Mouse (Mus musculus): Measurements from ENCODE around the gene Olfr801. TPM values are rescaled to one million over a fixed set of nuclear protein-coding genes. Genes with fewer than 3 reads are reported as not detected.

Olfr801 gene
- polyA plus RNA-seq (2012; rRNA removed): not detected in 2 replicates

GRCm38 (mm10) chr10:129673765-129674164 lies at the start of gene Olfr801:
Gene Olfr801, minus strand, starts transcription at chr10:129673865.
- WGBS: 92% methylated on average over 1 of the region's 1 CpGs
- H3K27me3 ChIP-seq (ENCODE audit: control insufficient read depth, insufficient read depth, low read length): no peaks in the 10 kb centered on the region
- TF ChIP-seq CTCF (IDR thresholded peaks at IDR 0.05; ENCODE audit: borderline replicate concordance, insufficient read depth, low read depth, low read length) (no peak), POLR2A (IDR thresholded peaks at IDR 0.05; ENCODE audit: borderline replicate concordance, insufficient read depth, low read length) (no peak)
- DNase-seq: no peak
- no peak within 1 kb of the TSS for H3K4me3 ChIP-seq (replicated peaks; ENCODE audit: insufficient read depth, low read depth, low read length)
- no peaks in the 10 kb centered on the region for H3K4me1 ChIP-seq (ENCODE audit: control insufficient read depth, insufficient read depth, low read length)
- H3K27ac ChIP-seq (ENCODE audit: insufficient read depth, low read length): no peak within 1 kb of the TSS

- DNase-seq: no peak
- no peaks in the 10 kb centered on the region for H3K27me3 ChIP-seq (ENCODE audit: control insufficient read depth, insufficient read depth, low read length)
- H3K4me3 ChIP-seq (replicated peaks; ENCODE audit: insufficient read depth, low read depth, low read length): no peak within 1 kb of the TSS
- TF ChIP-seq CTCF (IDR thresholded peaks at IDR 0.05; ENCODE audit: borderline replicate concordance, insufficient read depth, low read depth, low read length) (no peak), POLR2A (IDR thresholded peaks at IDR 0.05; ENCODE audit: borderline replicate concordance, insufficient read depth, low read length) (no peak)
- H3K27ac ChIP-seq (ENCODE audit: insufficient read depth, low read length): no peak within 1 kb of the TSS
- no peaks in the 10 kb centered on the region for H3K4me1 ChIP-seq (ENCODE audit: control insufficient read depth, insufficient read depth, low read length)
Measured at GRCm38 (mm10) chr10:129702910-129703309, 29.2 kb upstream of the Olfr801 start, which contains the start of gene Olfr804. Gene Olfr804, plus strand, starts transcription at chr10:129703210.

DNA sequence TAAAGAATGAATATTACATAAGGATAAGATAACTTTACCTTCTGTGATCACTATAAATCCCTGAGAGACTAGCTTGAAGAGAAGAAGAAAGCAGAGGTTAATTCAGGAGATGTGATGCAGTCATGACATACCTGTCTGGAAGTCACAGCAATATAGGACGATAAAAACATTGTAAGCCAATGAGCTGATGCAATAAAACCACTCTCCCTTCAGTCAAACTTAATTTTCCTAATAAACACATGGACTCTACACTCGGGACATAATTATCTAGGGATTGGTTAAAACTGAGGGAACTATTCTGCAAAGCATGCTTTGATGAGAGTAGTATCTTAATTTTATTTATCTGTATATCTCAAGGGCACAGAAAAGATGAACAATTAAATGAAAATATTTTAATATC lies 20.5 kb upstream of the Olfr801 start, which contains the start of gene Olfr803:
TSS of gene Olfr803 (minus strand) at position 101 of the 400 bp plus-strand sequence.
- 84% methylated on average over 2 of the region's 2 CpGs for WGBS
- TF ChIP-seq CTCF (IDR thresholded peaks at IDR 0.05; ENCODE audit: borderline replicate concordance, insufficient read depth, low read depth, low read length) (no peak), POLR2A (IDR thresholded peaks at IDR 0.05; ENCODE audit: borderline replicate concordance, insufficient read depth, low read length) (no peak)
- H3K27me3 ChIP-seq (ENCODE audit: control insufficient read depth, insufficient read depth, low read length): no peaks in the 10 kb centered on the region
- H3K4me3 ChIP-seq (replicated peaks; ENCODE audit: insufficient read depth, low read depth, low read length): no peak within 1 kb of the TSS
- no peaks in the 10 kb centered on the region for H3K4me1 ChIP-seq (ENCODE audit: control insufficient read depth, insufficient read depth, low read length)
- no peak for DNase-seq
- H3K27ac ChIP-seq (ENCODE audit: insufficient read depth, low read length): no peak within 1 kb of the TSS

GRCm38 (mm10) chr10:129688069-129688468 lies 14.4 kb upstream of the Olfr801 start, which contains the start of gene Olfr802:
Gene Olfr802, minus strand, starts transcription at chr10:129688169.
- H3K27ac ChIP-seq (ENCODE audit: insufficient read depth, low read length): no peak within 1 kb of the TSS
- H3K4me1 ChIP-seq (ENCODE audit: control insufficient read depth, insufficient read depth, low read length): no peaks in the 10 kb centered on the region
- no peak within 1 kb of the TSS for H3K4me3 ChIP-seq (replicated peaks; ENCODE audit: insufficient read depth, low read depth, low read length)
- H3K27me3 ChIP-seq (ENCODE audit: control insufficient read depth, insufficient read depth, low read length): no peaks in the 10 kb centered on the region
- no peak for TF ChIP-seq CTCF (IDR thresholded peaks at IDR 0.05; ENCODE audit: borderline replicate concordance, insufficient read depth, low read depth, low read length)
- TF ChIP-seq POLR2A (IDR thresholded peaks at IDR 0.05; ENCODE audit: borderline replicate concordance, insufficient read depth, low read length): no peak
- 30% methylated on average over 1 of the region's 1 CpGs for WGBS
- no peak for DNase-seq

DNA sequence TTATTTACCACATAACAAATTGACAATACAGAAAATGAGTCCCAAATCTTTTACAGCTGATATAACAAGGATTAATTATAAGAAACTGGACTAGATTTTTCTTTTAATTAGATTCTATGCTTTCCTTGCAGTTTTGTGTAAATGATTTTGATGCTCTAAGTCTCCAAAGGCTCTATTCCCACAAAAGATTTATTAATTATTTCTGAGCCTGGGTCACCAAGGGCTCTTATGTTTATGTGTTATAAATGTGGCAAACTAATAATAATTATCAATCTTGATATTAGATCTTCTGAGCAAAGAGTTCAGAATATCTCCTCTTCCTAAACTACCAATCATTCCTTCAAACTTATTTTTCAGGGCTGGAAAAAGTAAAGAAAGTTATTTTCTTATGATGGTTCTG lies 16.3 kb downstream of the Olfr801 start, which contains the start of gene Olfr800:
TSS of gene Olfr800 (plus strand) at position 301 of the 400 bp plus-strand sequence.
- no peak within 1 kb of the TSS for H3K4me3 ChIP-seq (replicated peaks; ENCODE audit: insufficient read depth, low read depth, low read length)
- TF ChIP-seq CTCF (IDR thresholded peaks at IDR 0.05; ENCODE audit: borderline replicate concordance, insufficient read depth, low read depth, low read length) (no peak), POLR2A (IDR thresholded peaks at IDR 0.05; ENCODE audit: borderline replicate concordance, insufficient read depth, low read length) (no peak)
- no peaks in the 10 kb centered on the region for H3K27me3 ChIP-seq (ENCODE audit: control insufficient read depth, insufficient read depth, low read length)
- no peak within 1 kb of the TSS for H3K27ac ChIP-seq (ENCODE audit: insufficient read depth, low read length)
- no peak for DNase-seq
- no peaks in the 10 kb centered on the region for H3K4me1 ChIP-seq (ENCODE audit: control insufficient read depth, insufficient read depth, low read length)

- no peak for DNase-seq
- Histone ChIP-seq H3K27ac (ENCODE audit: insufficient read depth, low read length) (no peak overlapping the region), H3K4me3 (replicated peaks; ENCODE audit: insufficient read depth, low read depth, low read length) (no peak overlapping the region), H3K4me1 (ENCODE audit: control insufficient read depth, insufficient read depth, low read length) (no peaks in the 10 kb centered on the region), H3K27me3 (ENCODE audit: control insufficient read depth, insufficient read depth, low read length) (no peaks in the 10 kb centered on the region)
- WGBS: 95% methylated on average over 1 of the region's 1 CpGs
- TF ChIP-seq CTCF (IDR thresholded peaks at IDR 0.05; ENCODE audit: borderline replicate concordance, insufficient read depth, low read depth, low read length) (no peak), POLR2A (IDR thresholded peaks at IDR 0.05; ENCODE audit: borderline replicate concordance, insufficient read depth, low read length) (no peak)
Measured at GRCm38 (mm10) chr10:129651763-129652162, 21.9 kb downstream of the Olfr801 start.

DNA sequence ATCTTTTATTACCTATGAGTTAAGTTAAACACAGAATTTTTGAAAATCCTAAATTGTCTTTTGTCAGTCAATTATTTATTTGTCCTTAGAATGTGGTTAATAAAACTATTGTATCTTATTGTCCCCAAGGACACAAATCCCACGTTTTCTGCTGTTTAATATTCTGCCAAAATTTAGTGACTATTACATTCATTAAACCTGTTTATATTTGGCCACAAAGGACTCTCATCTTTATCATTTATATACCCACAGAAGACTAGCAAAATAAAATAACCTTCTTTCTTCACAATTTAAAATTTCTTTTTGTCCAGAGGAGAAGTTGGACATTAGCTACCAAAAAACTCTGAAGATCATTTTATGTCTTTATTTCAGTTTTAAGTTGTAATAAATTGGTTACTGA lies 36.5 kb downstream of the Olfr801 start, which contains the start of gene Olfr799:
TSS of gene Olfr799 (plus strand) at position 301 of the 400 bp plus-strand sequence.
- WGBS: 20% methylated on average over 1 of the region's 1 CpGs
- DNase-seq: no peak
- Histone ChIP-seq H3K27me3 (ENCODE audit: control insufficient read depth, insufficient read depth, low read length) (no peaks in the 10 kb centered on the region), H3K4me3 (replicated peaks; ENCODE audit: insufficient read depth, low read depth, low read length) (no peak within 1 kb of the TSS), H3K27ac (ENCODE audit: insufficient read depth, low read length) (no peak within 1 kb of the TSS), H3K4me1 (ENCODE audit: control insufficient read depth, insufficient read depth, low read length) (no peaks in the 10 kb centered on the region)
- TF ChIP-seq POLR2A (IDR thresholded peaks at IDR 0.05; ENCODE audit: borderline replicate concordance, insufficient read depth, low read length): no peak
- TF ChIP-seq CTCF (IDR thresholded peaks at IDR 0.05; ENCODE audit: borderline replicate concordance, insufficient read depth, low read depth, low read length): no peak

DNA sequence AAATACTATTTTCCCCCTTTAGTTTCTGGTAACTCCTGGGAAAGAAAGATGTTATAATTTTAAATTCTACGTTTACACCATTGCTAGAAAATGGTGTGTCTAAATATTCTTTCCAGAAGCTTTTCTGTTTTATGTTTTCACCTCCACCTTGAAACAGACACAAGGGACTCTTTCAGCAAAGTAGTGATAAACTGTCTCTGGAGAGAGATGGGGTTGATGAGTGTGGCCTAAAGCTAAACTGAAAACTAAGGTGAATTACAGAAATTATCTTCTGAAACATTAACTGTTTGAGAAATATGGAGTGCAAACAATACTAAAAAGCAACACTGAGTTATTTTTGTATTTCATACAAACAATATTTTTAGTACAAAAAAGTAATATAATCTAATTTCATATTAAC lies 45.8 kb downstream of the Olfr801 start, which contains the start of gene Olfr798:
TSS of gene Olfr798 (minus strand) at position 101 of the 400 bp plus-strand sequence.
- no peak within 1 kb of the TSS for H3K4me3 ChIP-seq (replicated peaks; ENCODE audit: insufficient read depth, low read depth, low read length)

More for the DNA sequence above, 45.8 kb downstream of the Olfr801 start, which contains the start of gene Olfr798:
- TF ChIP-seq CTCF (IDR thresholded peaks at IDR 0.05; ENCODE audit: borderline replicate concordance, insufficient read depth, low read depth, low read length) (no peak), POLR2A (IDR thresholded peaks at IDR 0.05; ENCODE audit: borderline replicate concordance, insufficient read depth, low read length) (no peak)
- DNase-seq: no peak
- H3K27ac ChIP-seq (ENCODE audit: insufficient read depth, low read length): no peak within 1 kb of the TSS
- H3K27me3 ChIP-seq (ENCODE audit: control insufficient read depth, insufficient read depth, low read length): no peaks in the 10 kb centered on the region
- 80% methylated on average over 1 of the region's 1 CpGs for WGBS
- H3K4me1 ChIP-seq (ENCODE audit: control insufficient read depth, insufficient read depth, low read length): no peaks in the 10 kb centered on the region
